Mouse (Mus musculus) mouse trophoblast stem cell (cell line): ENCODE data around the gene Pex14.
"Not testable (repeated sequence)": the region's sequence is repeated elsewhere in the genome, so short reads cannot be mapped to it uniquely, and the experiment has no call there.

ENCODE experiments used
- in situ Hi-C, 2 experiments: fragments of 300-500 bp; cut with MseI, MboI; formaldehyde crosslinking; loops; 2 replicates in 1 of 2; 3 replicates in 1 of 2; pipeline ENCODE4 v1.15.1; 2025

Gene Pex14

DNA sequence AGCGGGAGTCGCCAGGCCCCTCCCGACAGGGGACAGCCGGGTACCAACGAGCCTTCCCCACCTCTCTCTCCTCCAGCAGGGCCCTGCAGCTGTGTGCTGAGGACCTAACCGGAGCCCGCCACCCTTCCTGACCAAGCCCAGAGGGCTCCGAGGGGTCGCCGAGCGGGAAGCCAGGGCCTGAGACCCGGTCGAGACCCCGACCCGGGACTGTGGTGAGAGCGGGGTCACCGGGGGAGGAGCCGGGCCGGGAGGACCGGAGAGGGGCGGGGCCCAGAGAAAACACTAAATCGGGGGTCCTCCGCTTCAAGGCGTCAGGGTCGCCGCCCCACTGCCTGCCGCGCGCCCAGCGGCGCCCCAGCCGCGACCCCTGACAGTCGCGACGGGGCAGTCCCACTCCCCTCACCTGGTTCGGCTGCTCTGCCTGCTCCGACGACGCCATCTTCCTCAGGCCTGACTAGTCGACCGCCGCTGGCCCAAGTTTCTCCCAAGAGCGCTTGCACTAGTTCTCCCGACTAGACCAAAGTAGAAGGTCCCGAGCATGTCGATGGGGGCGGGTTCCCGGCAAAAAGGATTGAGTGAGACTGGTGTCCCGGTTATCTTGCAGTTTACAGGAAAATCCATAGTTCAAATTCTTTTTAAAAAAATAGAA lies at the start of gene Pex14:
Gene Pex14, minus strand, starts transcription at position 508 of the 649 bp plus-strand sequence.
- in situ Hi-C loops, result no loop called here

DNA sequence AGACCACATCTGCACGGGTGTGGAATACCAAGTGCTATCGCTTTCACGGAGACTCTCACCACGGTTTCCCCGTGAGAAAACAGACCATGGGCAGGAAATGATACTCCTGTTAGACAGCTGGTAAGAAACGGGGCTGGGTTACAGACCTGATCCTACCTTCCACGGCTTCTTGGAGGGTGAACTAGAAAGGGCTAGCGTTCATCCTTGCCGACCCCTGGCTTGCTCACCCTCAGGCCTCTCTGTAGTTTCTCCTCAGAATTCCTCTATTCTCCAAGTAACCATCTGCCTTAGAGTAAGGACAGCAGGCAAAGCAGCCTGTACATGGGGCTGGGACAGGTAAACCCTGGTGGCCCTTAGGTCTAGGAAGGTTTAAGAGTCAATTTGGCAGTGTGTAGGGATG lies 49.5 kb upstream of the Pex14 start:
- in situ Hi-C loops, result no loop called here

DNA sequence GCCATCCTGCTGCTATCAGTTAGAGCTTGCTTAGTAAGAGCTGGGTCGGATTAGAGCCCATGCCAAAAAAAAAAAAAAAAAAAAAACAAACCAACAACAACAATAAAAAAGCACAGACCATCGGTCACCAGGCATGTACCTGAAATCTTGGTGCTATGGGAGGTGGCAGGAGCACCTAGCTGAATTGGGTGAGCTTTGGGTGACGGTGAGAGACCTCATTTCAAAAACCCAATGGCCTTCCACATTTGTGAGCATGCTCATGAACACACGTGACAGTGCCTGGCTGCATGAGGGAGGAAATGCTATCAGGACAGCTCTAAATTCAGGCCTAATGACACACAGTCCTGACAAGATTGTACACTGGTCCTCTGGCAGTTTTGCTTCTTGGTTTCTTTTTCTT lies 48.4 kb upstream of the Pex14 start:
- in situ Hi-C loops, result no loop called here

DNA sequence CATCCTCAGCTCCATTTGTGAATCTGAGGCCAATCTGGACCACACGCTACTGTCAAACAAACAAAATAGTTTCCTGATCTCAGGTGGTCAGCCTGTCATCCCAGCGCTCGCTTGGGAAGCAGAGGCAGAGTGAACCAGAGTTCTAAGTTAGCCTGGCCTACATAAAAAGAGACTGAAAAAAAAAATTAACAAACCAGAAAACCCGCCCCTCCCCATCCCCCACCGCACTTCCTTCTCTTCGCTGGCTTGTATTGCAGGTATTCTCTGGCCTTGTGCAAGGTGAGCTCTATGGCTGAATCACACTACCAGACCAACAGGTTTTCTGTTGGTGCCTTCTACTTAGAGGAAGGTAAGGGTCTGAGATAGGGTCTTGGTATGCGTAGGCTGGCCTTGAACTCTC lies 47.9 kb upstream of the Pex14 start:
- in situ Hi-C loops, result no loop called here

DNA sequence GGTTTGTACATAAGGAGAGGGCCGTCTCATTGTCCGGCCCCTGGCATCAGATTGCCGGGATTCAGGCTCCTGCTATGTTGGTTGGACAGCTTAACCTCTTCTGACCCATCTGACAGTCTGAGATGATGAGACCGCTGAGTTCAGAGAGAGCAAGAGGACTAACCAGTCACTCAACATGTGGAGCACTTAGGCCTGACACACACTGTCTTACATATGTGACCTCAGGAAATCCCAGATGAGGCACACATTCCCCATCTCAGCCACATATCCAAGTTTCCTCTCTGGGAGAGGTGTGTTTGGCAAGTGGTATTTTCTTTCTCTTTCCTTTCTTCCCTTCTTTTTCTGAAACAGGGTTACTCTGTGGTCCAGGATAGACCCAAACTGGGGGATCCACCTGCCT lies 45.5 kb upstream of the Pex14 start:
- in situ Hi-C loops, result no loop called here

DNA sequence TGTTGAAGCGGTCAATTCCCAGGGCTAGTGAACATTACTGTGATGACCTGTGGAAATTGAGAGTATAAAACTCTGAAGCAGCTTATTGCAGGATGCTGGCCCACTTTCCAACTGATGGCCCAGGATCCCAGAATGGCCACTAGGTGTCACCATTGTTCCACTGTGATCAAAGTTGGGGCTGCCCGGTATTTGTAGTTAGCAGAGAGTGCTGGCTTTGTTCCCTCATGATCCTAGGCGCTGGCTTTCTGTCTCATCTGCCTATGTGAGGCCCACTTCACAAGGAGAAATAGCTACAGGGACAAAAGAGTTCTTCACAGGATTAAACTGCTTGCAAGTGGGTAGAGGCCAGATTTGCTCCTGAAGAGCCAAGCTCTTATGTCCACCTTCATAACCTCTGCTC lies 44.8 kb upstream of the Pex14 start:
- in situ Hi-C loops, result no loop called here

DNA sequence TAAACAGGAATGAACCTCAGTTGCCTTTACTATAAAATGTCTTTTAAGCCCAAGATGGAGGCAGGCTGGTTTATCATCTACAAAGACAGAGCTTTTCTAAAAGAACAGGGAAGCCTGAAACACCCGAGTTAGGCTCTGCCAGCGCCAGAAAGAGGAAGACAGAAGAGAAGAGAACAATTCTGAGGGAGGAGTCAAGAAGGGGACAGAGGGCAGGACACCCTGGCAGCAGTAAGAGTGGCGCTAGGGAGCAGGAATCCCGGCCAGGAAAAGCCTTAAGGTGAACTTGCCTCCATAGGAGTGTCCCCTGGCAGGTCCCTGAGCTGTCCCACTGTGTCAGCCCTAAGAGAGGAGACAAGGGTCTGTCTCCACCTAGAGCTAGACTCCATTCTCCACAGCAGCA lies 43.9 kb upstream of the Pex14 start:
- in situ Hi-C loops, result no loop called here

DNA sequence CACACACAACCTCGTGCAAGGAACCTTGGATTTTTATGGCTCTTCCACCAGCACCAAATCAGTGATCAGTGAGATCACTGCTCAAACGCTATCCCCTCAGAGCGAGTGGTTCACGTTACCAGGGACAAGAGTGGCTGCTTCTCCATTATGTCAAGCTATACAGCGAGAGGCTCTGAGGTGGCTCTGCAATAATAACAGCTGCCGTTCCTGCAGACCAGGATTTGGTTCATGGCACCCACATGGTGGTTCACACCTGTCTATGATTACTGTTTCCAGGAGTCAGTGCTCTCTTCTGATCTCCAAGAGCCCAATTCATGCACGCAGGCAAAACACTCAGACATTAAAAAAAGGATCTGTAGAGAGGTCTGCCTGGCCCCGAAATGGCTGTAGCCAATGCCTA lies 38.8 kb upstream of the Pex14 start:
- in situ Hi-C loops, result no loop called here

DNA sequence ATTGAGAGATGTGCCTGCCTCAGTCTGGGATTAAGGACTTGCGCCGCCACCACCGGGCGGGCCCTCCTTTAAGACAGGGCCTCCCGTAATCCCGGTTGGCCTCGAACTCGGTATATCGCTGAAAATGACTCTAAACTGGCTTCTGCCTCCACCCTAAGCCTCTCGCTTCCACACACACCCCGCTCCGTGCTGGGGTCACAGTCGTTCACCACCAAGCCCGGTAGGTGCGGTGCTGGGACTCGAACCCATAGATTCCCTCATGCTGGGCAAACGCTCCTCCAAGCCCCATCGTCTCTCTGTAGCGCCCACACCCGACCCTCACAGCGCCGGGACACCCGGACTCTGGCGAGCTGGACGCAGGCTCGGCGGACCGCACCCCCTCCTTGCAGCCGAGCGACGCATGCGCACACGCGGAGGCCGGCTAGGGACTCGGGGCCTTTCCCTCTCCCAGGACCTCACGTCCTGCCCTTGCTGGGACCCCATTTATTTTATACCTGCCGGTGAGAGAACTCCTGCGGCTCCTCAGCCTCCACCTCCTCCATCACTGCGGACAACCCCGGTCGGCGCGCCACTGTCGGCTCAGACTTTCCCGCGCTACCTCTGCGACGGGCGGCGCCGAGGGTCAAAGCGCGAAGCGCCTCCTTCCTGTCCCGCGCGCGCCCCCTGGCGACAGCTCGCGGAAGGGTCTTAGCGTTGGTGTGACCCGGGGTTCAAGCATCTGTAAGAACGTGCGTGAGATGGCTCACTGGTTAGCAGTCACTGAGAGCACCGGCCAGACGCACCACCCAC lies 37.5 kb upstream of the Pex14 start, which contains the start of gene Cenps:
Gene Cenps, minus strand, starts transcription at position 648 of the 789 bp plus-strand sequence.
- in situ Hi-C loops, result no loop called here

DNA sequence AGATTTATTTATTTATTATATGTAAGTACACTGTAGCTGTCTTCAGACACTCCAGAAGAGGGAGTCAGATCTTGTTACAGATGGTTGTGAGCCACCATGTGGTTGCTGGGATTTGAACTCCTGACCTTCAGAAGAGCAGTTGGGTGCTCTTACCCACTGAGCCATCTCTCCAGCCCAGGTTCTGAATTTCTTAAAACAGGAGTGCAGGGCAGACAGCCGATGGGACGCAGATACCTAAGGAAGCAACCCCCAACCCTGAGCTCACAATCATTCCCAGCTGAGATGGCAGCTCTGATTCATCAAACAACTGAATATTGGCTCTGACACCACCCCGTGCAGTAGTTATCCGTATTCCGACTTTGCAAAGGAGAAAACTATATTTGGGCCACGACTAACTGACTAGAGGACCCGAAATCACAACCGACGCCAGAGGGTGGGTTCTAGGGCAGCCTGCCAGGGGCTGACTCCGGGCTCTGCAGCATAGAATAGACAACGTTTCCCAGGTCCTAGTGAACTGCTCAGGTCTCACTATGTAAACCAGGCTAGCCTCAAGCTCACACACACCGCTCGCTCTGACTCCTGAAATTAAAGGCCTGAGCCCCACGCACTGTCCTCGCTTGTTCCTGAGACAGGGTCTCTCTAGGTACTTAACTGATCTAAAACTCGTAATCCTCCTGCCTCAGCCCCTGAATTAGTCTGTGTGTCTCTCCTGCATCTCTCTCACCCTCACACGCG lies 36.6 kb upstream of the Pex14 start:
- in situ Hi-C loops, result no loop called here

DNA sequence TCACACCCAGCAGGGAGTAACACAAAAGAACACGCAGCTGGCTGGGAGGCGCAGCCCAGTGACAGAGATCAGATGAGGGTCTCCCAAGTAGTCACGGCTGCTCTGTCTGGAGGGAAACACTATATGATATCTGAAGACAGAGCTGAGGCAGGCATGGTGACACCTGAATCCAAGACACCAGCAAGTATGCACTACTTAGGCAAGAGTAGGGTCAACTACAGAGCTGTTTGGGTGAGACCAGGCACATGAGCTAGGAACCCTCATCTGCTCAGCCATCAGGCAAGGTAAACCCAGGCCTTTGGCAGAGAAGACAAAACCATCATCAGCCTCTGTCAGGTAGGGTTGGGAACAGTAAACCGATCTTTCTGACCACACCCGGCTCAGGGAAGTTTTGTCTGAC lies 33.7 kb upstream of the Pex14 start:
- in situ Hi-C loops, result no loop called here

DNA sequence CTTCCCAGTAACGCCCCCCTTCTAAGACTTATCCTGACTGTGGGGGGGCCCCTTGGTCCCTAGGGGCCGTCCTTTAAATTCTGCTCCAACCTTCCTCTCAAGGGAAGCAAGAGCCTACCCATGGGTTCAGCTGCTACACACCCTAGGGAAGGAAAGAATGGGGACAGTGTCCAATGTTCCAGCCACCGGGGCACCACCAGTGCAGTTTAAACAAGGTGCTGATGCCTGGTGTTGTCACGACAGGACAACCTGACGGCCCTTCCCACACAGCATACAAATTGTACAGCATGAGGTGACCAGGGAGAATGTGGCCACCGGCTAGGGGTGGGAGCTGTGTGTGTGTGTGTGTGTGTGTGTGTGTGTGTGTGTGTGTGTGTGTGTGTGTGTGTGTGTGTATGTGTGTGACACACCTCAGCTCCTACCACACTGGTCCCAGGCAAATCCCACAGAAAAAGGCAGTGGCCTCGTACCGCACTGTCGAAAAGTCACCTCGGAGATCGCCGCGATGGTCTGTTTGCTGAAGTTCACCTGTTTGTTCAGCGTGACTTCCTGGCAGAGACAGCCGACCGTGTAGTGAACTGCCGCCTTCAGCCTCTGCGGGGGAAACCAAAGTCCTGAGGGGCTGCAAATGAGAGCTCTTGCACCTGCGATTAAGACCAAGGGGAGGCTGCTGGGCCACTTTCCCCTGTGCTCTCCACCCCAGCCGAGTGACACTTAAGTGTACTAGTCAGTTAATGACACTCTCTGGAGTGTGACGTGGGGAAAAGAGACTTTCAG lies 32.3 kb upstream of the Pex14 start:
- in situ Hi-C loops, result no loop called here

DNA sequence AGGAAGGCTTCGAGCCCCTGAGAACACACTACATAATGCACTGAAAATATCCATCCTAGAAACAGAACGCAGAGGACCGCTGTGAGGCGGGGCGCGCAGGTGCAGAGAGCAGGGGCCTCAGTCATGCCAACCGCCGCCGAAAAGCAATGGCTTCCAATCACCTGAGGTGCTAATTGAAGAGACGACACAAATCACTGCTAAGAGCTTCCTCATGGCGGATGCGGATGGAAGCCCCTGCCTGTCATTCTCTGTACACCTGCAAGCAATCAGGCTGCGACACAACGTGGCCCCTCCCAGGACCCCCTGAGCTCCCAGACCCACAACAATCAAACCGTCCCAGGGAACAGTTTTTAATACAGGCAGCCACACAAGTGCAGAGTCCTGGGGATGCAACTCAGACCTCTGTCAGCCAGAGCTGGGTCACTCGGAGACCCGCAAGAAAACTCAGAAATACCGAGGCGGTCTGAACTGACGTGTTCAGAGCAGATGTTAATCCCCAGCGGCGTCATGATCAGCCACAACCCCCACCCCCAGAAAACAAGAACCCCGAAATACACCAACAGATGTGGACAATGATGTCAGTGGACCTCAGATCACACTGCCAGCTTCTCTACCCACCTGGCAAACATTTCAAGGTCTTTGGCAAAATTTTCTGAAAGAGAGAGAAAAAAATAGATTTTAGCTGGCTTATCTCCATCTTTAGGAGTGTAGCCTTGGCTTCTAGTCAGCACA lies 31.5 kb upstream of the Pex14 start:
- in situ Hi-C loops, result no loop called here

DNA sequence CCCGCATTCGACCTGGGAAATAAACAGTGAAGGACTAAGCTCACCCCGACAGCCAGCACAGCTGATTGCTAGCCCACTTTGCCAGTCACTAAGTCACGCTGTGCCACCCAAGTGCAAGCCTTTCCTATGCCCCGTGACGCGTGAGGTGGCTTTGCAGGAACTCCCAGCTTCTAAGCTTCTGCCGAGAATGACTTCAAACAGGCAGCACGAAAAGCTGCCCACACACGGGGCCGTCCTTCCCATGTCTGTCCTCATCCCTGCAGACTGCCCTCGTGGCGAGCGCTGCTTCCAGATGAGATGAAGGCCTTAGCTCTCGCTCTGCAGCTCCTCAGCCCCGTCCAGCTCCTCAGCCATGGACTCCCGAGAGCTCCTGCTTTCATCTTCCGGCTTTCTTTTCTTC lies 28.8 kb upstream of the Pex14 start:
- in situ Hi-C loops, result no loop called here

DNA sequence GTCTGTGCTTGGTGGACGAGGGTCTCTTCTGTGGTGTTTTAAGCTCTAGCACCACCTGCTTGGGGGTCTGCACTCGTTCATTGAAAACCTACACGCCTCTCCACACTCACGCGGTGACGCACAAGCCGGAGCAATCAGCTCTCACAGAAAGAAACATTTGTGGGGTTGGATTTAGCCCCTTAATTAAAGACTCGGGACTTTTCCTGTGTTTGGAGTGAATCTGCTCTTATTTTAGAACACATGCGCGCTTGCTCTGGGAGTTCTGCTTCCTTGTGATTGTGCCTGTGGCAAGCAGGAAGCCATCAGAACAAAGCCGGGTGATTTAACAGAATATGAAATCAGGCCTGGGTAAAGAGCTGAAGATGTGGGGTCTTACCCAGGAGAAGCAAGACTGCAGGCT lies 27.0 kb upstream of the Pex14 start, which contains the start of gene Cort:
Gene Cort, minus strand, starts transcription at position 101 of the 400 bp plus-strand sequence.
- in situ Hi-C loops, result no loop called here

DNA sequence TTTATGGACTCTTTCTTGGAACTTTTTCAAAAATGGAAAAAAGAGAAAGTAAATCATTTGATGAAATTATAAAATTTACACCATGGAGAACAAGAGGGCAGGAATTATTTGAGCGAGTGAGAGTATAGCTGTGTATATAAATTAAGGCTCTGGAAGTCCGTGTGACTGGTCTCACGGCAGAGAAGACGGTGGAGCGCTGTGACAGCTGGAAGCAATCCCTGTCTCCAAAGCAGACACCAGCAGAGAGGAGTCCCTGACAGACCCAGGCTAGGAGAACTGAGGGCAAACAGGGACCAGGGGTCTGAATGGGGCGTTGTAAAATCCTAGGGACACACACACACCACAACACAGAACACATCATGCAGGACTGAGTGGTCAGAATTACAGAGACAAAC lies 26.4 kb upstream of the Pex14 start:
- in situ Hi-C loops, result no loop called here

DNA sequence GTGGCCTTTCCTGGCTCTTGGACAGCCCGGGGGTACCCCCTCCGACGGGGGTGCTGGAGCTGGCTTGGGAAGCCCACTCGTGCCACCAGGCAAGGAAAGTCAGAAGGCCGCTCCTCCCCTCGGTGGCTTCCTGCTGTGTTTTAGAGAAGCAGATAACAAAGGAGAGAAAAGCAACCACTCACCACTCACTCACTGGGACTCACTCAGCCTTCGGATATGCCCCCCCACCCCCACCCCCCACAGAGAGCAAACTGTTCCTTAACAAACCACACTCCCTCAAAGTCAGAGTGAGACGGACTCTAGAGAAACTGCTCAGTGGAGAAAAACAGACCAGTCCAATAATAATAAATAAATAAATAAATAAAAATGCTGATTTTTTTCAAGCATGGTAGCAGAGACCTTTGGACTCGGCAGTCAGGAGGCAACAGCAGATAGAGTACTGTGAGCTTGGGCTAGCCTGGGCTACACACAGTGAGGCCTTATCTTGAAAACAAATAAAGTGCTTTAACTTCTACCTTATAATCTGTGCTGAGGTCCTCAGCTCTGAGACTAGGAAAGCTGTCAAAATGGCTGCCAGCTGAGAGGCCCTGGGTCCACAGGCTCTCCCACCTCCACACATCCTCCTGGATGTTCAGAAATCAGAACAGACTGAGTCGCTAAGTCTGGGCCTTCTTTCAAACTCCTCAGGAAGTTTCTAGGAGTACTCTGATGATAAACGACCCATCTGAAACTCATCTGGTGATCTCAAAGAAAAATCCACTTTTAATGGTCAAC lies 25.9 kb upstream of the Pex14 start:
- in situ Hi-C loops, result no loop called here

DNA sequence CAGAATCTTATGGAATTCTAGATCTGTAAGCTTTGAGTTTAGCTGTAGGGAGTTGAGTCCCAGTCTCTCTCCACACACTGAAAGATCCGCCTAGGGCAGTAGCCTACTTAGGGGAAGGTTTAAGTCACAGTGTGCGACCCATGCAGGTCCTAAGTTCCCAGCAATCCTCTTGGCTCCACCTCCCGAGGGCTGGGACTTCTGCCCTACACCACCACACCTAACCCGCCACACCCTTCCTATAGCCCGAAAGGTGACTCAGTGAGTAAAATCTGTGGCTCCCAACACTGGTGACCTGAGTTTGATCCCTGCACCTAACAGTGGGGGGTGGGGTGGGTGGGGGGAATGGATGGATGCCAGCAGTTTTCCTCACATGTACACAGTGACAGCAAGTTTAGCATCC lies 23.8 kb upstream of the Pex14 start:
- in situ Hi-C loops, result no loop called here

DNA sequence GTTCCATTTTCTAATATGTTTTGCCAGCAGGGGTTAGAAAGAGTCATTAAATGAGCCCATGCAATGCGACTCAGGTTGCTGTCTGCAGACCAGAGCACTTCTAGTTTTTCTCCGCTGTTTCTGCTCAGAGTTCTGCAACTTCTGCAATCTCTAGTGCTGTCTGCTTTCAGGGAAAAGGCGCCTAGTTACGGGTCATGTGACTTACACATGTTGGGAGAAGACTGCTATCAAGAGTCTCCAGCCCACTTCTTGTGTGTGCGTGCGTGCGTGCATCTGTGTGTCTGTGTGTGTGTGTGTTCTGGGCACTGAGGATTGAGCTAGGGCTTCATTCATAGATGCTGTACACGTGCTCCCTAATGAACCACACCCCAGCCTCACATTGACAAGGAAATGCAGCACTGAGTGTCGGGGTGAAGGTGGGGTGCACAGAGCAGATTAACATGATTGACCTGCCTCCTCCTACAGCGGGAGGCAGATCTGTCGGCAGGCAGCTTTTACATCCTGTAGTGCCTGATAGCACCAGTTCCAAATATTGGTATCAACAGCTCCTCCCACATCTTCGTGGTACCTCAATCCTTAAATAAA lies 20.4 kb upstream of the Pex14 start:
- in situ Hi-C loops, result not testable (repeated sequence)
